Mouse (Mus musculus) forebrain, embryonic 12.5 days (tissue): ENCODE measurements around the gene Dido1. TPM values are rescaled to one million over a fixed set of nuclear protein-coding genes. Genes with fewer than 3 reads are reported as not detected.
"Not testable (repeated sequence)": the region's sequence is repeated elsewhere in the genome, so short reads cannot be mapped to it uniquely, and the experiment has no call there.

Experiments
- ATAC-seq: fragments of 200-750 bp; cut with Nextera tagmentation; 2 replicates; pipeline ENCODE4 v1.8.0; 2017; ENCODE audit warnings: moderate TSS enrichment; ENCODE audit not compliant: low FRiP score
- H3K27ac ChIP-seq: fragments of 300-500 bp; sonication (generic); 2 replicates; pipeline ENCODE4 v1.5.1; 2016; ENCODE audit warnings: mild to moderate bottlenecking
- H3K27me3 ChIP-seq: fragments of 300-500 bp; sonication (generic); 2 replicates; pipeline ENCODE4 v1.6.1; 2016; ENCODE audit warnings: mild to moderate bottlenecking
- H3K36me3 ChIP-seq: fragments of 300-500 bp; sonication (generic); replicated peaks from 2 replicates; pipeline ENCODE4 v1.6.1; 2016; ENCODE audit warnings: mild to moderate bottlenecking
- H3K4me1 ChIP-seq: fragments of 300-500 bp; sonication (generic); 2 replicates; pipeline ENCODE4 v1.6.1; 2016
- H3K4me2 ChIP-seq: fragments of 300-500 bp; sonication (generic); 2 replicates; pipeline ENCODE4 v1.6.1; 2016; ENCODE audit warnings: mild to moderate bottlenecking, moderate library complexity
- H3K4me3 ChIP-seq: fragments of 300-500 bp; sonication (generic); replicated peaks from 2 replicates; pipeline ENCODE4 v1.5.1; 2016; ENCODE audit warnings: mild to moderate bottlenecking
- H3K9ac ChIP-seq: fragments of 300-500 bp; sonication (generic); 2 replicates; pipeline ENCODE4 v1.6.1; 2016; ENCODE audit warnings: mild to moderate bottlenecking
- H3K9me3 ChIP-seq: fragments of 300-500 bp; sonication (generic); 2 replicates; pipeline ENCODE4 v1.6.1; 2016
- WGBS: fragments of 180-500 bp; shearing (Covaris S2); methylation state at CpG from one replicate; pipeline ENCODE4 v1.1.7; 2016; 5-methylcytosine and 5-hydroxymethylcytosine counted together
- polyA plus RNA-seq: library from polyadenylated mRNA; unstranded; fragments of >200 nt; fragmentation: Nextera tagmentation; extraction: Ambion mirVana; gene quantifications from 2 replicates; pipeline ENCODE4 v1.2.1, GENCODE M21; 2016

Dido1 gene
- polyA plus RNA-seq, 1 experiment from 2014 or later, result 42.2 TPM

DNA sequence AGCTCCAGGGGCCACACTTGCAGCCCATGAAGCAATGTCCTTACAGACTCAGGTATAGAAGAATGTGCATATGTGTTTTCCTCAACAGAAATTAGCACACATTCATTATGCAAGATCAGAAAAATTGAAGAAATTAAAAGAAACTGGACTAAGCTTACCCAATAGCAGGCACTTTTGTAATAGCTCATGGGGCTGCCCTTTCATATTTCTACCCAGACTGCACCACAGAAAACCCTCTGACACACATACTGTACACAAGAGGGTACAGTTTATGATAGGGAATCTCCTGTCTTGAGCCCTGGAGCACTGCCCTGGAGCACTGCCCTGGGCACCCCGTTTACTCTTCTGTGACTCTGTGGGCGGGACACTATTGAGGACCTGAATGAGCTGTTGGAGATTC, 28.2 kb upstream of the Dido1 start:
- no peak for ATAC-seq
- Histone ChIP-seq H3K9me3 (no peaks in the 10 kb centered on the region), H3K4me2 (no peak overlapping the region), H3K4me1 (no peaks in the 10 kb centered on the region), H3K27me3 (peaks cover 24% of the 10 kb centered on the region), H3K36me3 (no peaks in the 10 kb centered on the region), H3K9ac (no peak overlapping the region), H3K4me3 (no peak overlapping the region), H3K27ac (no peak overlapping the region)
- WGBS, result 78% methylated on average over 2 of the region's 2 CpGs

DNA sequence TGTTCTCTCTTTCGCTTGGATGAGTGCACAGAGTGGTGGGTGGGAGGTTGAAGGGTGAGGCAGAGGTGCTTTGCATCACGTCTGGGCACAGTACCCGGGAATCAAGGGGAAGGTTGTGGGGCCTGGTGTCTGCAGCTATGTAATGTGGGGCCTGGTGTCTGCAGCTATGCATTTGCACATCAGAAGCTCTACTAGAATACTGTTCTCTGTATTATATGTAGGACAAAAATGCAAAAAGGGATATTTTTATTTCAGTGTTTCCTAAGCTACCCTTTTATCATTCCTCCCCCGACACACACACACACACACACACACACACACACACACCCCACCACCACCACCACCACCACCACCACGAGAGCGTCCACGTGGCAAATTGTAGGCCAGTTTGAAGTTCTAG, 25.4 kb upstream of the Dido1 start:
- Histone ChIP-seq H3K4me3 (no peak overlapping the region), H3K36me3 (no peaks in the 10 kb centered on the region), H3K4me1 (no peaks in the 10 kb centered on the region), H3K27me3 (peaks cover 17% of the 10 kb centered on the region; the same call in 1 of the 2 replicates), H3K9me3 (no peaks in the 10 kb centered on the region), H3K4me2 (no peak overlapping the region), H3K27ac (no peak overlapping the region), H3K9ac (no peak overlapping the region)
- WGBS, result 83% methylated on average over 6 of the region's 7 CpGs
- no peak for ATAC-seq

DNA sequence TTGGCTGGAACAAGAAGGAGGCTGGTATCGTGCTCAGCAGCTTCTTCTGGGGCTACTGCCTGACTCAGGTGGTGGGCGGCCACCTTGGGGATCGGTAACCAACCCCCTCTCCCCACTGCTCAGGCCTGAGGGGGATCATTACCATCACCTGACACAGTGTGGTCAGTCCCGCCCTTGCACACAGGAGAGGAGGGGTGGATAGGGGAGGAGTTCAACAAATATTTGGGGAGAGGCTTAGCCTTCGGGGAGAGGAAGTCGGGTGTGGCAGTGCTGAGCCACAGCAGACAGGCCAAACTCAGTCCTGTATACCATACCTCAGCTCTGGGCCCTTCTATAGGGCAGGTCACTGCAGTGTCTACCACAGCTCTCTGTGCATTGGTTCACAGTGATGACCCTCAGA, 22.2 kb upstream of the Dido1 start:
- Histone ChIP-seq H3K27ac (no peak overlapping the region), H3K27me3 (peaks cover 5% of the 10 kb centered on the region; the same call in 1 of the 2 replicates), H3K4me3 (no peak overlapping the region), H3K36me3 (no peaks in the 10 kb centered on the region), H3K4me1 (no peaks in the 10 kb centered on the region), H3K9me3 (no peaks in the 10 kb centered on the region), H3K9ac (no peak overlapping the region), H3K4me2 (no peak overlapping the region)
- no peak for ATAC-seq
- WGBS, result 73% methylated on average over 6 of the region's 6 CpGs

DNA sequence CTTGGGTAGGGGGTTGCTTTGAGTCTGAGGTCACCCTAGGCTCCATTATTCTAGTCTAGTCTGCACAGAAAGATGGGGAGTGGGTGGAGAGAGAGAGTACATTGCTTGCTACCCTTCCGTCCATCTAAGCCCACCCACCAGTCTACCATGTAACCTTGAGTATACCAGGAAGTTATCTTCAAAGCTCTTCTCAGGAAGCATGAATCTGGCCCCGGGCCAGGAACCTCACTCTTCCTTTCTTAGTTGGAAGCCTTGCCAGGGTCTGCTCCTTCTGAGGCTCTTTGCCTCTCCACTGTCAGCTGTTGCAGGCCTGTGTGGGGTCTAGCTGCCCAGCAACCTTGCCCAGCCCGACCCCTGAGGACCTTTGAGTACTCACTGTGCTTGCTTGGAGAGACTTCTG, 21.2 kb upstream of the Dido1 start:
- Histone ChIP-seq H3K4me2 (no peak overlapping the region), H3K4me1 (no peaks in the 10 kb centered on the region; the same call in 1 of the 2 replicates), H3K9me3 (no peaks in the 10 kb centered on the region), H3K36me3 (no peaks in the 10 kb centered on the region), H3K4me3 (no peak overlapping the region), H3K27me3 (no peaks in the 10 kb centered on the region), H3K9ac (no peak overlapping the region), H3K27ac (no peak overlapping the region)
- no peak for ATAC-seq
- WGBS, result 73% methylated on average over 3 of the region's 3 CpGs

DNA sequence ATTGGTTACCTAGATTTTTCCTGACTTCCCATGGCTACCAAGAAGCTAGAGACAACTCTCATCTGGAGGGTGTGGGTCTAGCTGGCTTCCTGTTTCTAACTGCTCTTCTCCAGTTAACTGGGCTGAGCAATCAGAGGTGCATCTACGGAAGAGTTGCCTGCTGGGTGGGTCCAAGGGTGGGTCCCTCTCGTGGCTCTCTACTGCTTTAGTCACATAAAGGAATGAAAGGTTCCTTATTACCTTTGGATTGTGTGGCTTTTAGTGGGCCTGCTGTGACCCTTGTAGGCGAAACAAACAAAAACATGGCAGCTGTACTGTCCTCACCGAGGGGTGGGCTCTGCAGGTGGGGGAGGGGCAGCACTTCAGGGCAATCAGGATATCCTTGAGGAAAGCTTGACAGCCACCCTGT, 17.8 kb upstream of the Dido1 start:
- Histone ChIP-seq H3K4me3 (no peak overlapping the region), H3K9me3 (no peaks in the 10 kb centered on the region), H3K4me1 (peaks cover 5% of the 10 kb centered on the region; the same call in 1 of the 2 replicates), H3K27me3 (peaks cover 3% of the 10 kb centered on the region; the same call in 1 of the 2 replicates), H3K36me3 (peaks cover 15% of the 10 kb centered on the region), H3K4me2 (no peak overlapping the region), H3K9ac (no peak overlapping the region), H3K27ac (no peak overlapping the region)
- no peak for ATAC-seq
- 66% methylated on average over 4 of the region's 4 CpGs for WGBS

DNA sequence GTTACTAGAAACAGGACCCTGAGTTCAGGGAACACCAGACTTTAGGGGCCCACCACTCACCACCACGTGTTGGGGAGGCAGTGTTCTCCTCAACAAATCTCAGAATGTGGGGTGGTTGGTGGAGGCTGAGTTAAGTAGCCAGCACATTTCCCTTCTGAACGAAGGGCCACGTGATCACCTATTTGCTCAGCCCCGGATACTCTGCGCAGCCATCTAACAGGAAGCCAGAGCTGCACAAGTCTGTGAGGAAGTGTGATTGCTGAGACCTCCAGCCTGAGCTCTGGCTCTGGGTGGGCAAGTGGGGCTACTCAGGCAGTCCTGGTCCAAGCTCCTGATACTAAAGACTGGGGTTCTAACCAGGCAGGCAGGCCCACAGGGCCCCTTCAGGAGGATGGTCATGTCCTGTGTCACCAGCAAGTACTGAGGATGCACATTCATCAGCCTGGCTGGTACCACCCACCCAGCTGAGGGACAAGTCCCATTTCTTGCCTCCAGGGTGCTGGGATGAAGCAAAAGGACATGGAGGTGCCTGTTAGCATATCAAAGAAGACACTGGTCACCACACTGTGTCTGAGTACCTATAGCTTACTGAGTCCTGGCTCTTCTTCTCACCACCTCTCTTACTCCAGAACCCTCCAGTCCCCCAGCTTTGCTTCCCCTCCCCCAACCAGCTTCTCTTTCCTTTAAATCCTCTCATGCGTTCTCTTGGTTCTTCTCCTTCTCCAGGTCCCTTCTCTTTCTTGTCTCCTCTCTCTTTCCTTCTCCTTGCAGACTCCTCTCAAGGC, 17.1 kb upstream of the Dido1 start:
- H3K27ac ChIP-seq, result no peak overlapping the region
- H3K9ac ChIP-seq, result no peak overlapping the region
- no peaks in the 10 kb centered on the region for H3K9me3 ChIP-seq
- H3K4me3 ChIP-seq, result no peak overlapping the region
- no peak for ATAC-seq
- peaks cover 23% of the 10 kb centered on the region for H3K36me3 ChIP-seq
- peaks cover 3% of the 10 kb centered on the region; the same call in 1 of the 2 replicates for H3K27me3 ChIP-seq
- H3K4me1 ChIP-seq, result peaks cover 5% of the 10 kb centered on the region; the same call in 1 of the 2 replicates
- H3K4me2 ChIP-seq, result no peak overlapping the region
- 79% methylated on average over 6 of the region's 6 CpGs for WGBS

DNA sequence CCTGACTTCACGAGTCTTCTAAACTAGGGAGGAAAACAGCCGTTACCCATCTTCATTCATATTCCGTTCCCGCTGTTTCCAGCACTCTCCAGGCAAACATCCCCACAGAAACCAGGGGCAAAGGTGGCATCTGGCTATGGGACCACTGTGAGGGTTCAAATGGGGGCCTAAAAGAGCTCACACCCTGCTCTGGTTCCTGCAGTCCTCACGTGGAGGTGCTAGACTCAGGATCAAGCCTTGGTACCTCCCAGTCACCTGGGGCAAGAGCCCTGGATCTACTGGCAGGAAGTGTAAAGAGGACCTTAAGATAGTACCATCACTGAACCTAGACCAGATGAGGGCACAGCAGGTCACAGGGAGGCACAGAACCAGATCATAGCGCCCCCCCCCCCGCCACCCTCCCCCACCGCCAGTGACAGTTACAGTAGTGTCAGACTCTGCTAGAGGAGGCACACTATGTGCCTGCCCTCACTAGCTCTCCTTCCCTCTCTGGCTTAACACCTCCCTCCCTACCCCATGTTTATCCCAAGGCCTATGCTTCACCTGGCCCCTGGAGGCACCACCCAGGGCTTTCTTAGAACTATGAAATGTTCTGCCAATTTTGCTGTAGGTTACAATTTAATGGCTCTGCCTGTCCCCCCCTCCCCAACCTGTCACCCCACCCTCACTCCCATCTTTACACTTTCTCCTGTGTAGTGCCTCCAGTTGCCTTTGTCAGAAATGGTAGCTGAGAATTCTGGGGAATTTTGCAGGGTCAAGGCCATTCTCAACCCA, 16.2 kb upstream of the Dido1 start:
- Histone ChIP-seq H3K27ac (no peak overlapping the region), H3K4me3 (no peak overlapping the region), H3K4me2 (no peak overlapping the region), H3K36me3 (peaks cover 31% of the 10 kb centered on the region), H3K4me1 (peaks cover 5% of the 10 kb centered on the region; the same call in 1 of the 2 replicates), H3K27me3 (peaks cover 3% of the 10 kb centered on the region; the same call in 1 of the 2 replicates), H3K9me3 (no peaks in the 10 kb centered on the region), H3K9ac (no peak overlapping the region)
- ATAC-seq, result no peak
- WGBS, result 38% methylated on average over 8 of the region's 8 CpGs

DNA sequence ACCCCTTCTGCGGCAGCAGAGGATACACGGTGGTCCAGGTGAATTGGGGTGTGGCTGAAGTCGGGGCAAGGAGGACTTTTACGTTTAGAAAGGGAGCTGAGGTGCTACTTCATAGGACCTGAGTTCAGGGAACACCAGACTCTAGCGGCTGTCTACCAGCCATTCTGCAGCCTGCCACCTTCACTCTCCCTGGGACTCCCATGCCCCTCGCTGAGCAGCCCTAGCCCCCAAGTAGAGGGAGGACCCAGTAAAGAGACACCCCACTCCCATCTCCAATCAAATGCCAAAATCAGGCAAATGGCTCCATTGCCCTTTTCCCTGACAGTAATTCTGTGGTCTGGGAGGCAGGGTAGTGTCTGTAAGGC, 15.6 kb upstream of the Dido1 start:
- Histone ChIP-seq H3K4me2 (no peak overlapping the region), H3K27me3 (peaks cover 3% of the 10 kb centered on the region; the same call in 1 of the 2 replicates)
- no peak for ATAC-seq

DNA sequence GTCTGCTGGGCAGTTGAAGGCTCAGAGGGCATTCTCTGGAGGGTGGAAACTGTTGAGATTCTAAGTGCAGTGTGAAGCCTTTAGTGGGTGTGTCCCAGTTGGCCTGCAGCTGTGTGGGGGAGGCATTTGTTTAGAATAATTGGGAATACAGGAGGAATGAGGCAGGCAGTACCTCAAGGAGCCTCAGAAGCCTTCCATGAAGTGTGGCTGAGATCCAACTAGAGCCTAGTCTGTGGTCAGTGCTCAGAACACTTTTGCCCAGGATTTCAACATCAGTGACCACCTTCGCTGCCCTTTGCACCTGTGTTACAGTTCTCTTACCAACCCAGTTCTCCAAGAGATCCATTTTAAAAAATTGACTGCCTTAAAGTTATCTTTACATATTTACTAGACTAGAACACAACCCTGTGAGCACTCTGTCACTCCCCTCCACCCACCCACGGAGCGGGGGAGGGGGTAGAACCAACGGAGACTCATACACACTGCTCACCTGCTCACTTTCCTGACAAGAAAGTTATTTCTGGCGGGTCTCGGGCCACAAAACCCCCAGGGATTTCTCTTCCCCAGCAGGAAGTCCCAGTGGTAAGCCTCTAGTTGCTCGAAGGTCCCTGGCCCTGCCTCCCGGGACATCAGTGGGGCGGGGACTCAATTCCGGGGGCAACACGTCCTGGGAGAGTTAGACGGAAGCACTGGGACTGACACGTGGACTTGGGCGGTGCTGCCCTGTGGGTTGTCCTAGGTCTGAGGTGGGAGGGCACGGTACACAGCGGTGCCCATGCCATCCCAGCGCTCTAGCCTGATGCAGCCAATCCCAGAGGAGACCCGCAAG, 15.0 kb upstream of the Dido1 start, which contains the start of gene Slc17a9:
TSS of gene Slc17a9 (plus strand) at position 679 of the 829 bp plus-strand sequence.
- Histone ChIP-seq H3K4me3 (no peak within 1 kb of the TSS), H3K27me3 (peaks cover 3% of the 10 kb centered on the region; the same call in 1 of the 2 replicates), H3K9ac (no peak within 1 kb of the TSS), H3K4me1 (peaks cover 5% of the 10 kb centered on the region; the same call in 1 of the 2 replicates), H3K36me3 (peaks cover 44% of the 10 kb centered on the region), H3K27ac (no peak within 1 kb of the TSS), H3K9me3 (no peaks in the 10 kb centered on the region), H3K4me2 (no peak within 1 kb of the TSS)
- 7% methylated on average over 18 of the region's 18 CpGs for WGBS
- no peak for ATAC-seq

More for the DNA sequence above, 15.6 kb upstream of the Dido1 start:
- WGBS, result 10% methylated on average over 6 of the region's 6 CpGs
- Histone ChIP-seq H3K4me1 (peaks cover 5% of the 10 kb centered on the region; the same call in 1 of the 2 replicates), H3K36me3 (peaks cover 38% of the 10 kb centered on the region), H3K4me3 (no peak overlapping the region), H3K9ac (no peak overlapping the region), H3K27ac (no peak overlapping the region), H3K9me3 (no peaks in the 10 kb centered on the region)

DNA sequence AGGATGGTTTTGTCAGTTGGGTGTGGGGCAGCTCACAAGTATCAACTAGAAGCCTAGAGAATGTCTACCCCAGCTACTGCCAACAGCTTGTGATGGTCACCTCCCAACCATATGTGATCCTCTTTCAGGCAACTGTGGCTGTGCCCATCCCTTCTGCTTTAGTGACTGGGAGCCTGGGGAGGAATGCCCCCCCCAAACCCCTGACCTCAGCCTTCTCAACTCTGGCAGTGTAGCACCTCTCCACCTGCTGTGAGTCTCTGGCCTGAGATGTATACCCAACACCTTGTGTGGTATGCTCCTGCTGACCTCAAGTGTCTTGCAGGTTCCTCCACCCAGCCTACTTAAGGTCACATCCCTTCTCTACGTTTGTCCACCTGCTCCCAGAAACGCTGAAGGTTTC, 14.1 kb upstream of the Dido1 start:
- no peak overlapping the region for H3K9ac ChIP-seq
- 76% methylated on average over 2 of the region's 2 CpGs for whole genome bisulfite sequencing
- peaks cover 5% of the 10 kb centered on the region; the same call in 1 of the 2 replicates for H3K4me1 ChIP-seq
- H3K4me2 ChIP-seq, result no peak overlapping the region
- H3K4me3 ChIP-seq, result no peak overlapping the region
- H3K36me3 ChIP-seq, result peaks cover 51% of the 10 kb centered on the region
- ATAC-seq, result no peak
- H3K27me3 ChIP-seq, result peaks cover 3% of the 10 kb centered on the region; the same call in 1 of the 2 replicates
- H3K9me3 ChIP-seq, result no peaks in the 10 kb centered on the region
- no peak overlapping the region for H3K27ac ChIP-seq

DNA sequence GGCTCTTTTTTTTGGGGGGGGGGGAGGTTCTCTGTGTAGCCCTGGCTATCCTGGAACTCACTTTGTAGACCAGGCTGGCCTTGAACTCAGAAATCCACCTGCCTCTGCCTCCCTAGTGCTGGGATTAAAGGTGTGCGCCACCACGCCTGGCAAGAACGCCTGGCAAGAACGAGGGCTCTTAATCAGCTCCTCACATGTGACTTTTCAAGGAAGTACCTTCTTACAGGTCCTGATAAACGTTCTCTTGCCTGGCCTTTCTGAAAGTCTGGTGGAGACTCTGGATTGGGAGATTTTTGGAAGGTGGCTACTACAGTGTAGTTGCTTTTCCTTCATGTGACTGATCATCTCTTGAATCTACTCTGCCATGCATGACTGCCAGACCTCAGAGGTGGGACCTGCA, 12.9 kb upstream of the Dido1 start:
- 94% methylated on average over 5 of the region's 5 CpGs for WGBS
- not testable (repeated sequence) for H3K4me2 ChIP-seq, H3K9me3 ChIP-seq, H3K9ac ChIP-seq, ATAC-seq, H3K4me3 ChIP-seq, H3K4me1 ChIP-seq, H3K27ac ChIP-seq, H3K27me3 ChIP-seq
- H3K36me3 ChIP-seq, result peaks cover 61% of the 10 kb centered on the region
